Mouse (Mus musculus): Measurements from ENCODE around the gene Ccna1. TPM values are rescaled to one million over a fixed set of nuclear protein-coding genes. Genes with fewer than 3 reads are reported as not detected.

The Ccna1 gene
- polyA plus RNA-seq, 1 experiment from 2014 or later = 2.6 TPM

- H3K27me3 ChIP-seq (ENCODE audit: control insufficient read depth, insufficient read depth, low read length) = no peaks in the 10 kb centered on the region; the same call in 1 of the 2 replicates
- H3K9ac ChIP-seq (ENCODE audit: low read length) = no peak overlapping the region
- H3K27ac ChIP-seq (ENCODE audit: low read depth, low read length) = no peak overlapping the region
- H3K36me3 ChIP-seq (ENCODE audit: control insufficient read depth, insufficient read depth, low read length) = no peaks in the 10 kb centered on the region
- DNase-seq (ENCODE audit: low spot score, missing footprints) (no peak), ATAC-seq (ENCODE audit: low FRiP score) (no peak)
- H3K4me1 ChIP-seq (ENCODE audit: control insufficient read depth, insufficient read depth, low read length) = no peaks in the 10 kb centered on the region
- 77% methylated on average over 8 of the region's 8 CpGs for WGBS
- no peak overlapping the region for H3K4me2 ChIP-seq
- H3K9me3 ChIP-seq (ENCODE audit: control insufficient read depth, low read length) = no peaks in the 10 kb centered on the region
- no peak overlapping the region for H3K4me3 ChIP-seq (ENCODE audit: low read depth, low read length)
Measured at GRCm38 (mm10) chr3:55044601-55045370, 10.5 kb downstream of the Ccna1 start.

DNA sequence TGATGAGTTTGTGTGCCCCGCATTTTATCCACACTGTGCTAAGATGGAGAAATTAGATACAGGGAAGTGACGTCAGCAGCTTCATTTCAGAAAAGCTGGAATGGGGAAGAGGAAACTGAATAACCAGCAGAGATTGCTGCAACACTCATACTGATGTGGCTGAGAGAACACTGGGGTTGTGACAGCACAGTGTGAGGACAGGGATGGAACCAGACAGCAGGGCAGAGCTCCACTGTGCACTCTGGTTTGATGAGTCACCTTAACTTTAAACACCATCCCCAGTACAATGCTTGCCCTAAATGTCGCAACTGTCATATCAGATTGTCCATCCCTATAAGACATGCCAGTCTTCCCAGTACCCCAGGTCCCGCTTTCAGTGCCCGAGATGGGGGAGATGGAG, 17.7 kb downstream of the Ccna1 start:
- Histone ChIP-seq H3K9me3 (ENCODE audit: control insufficient read depth, low read length) (no peaks in the 10 kb centered on the region), H3K4me3 (ENCODE audit: low read depth, low read length) (no peak overlapping the region), H3K4me2 (no peak overlapping the region), H3K9ac (ENCODE audit: low read length) (no peak overlapping the region), H3K27me3 (ENCODE audit: control insufficient read depth, insufficient read depth, low read length) (no peaks in the 10 kb centered on the region), H3K4me1 (ENCODE audit: control insufficient read depth, insufficient read depth, low read length) (no peaks in the 10 kb centered on the region), H3K36me3 (ENCODE audit: control insufficient read depth, insufficient read depth, low read length) (no peaks in the 10 kb centered on the region), H3K27ac (ENCODE audit: low read depth, low read length) (no peak overlapping the region)
- WGBS = 88% methylated on average over 5 of the region's 5 CpGs
- no peak for ATAC-seq (ENCODE audit: low FRiP score)
- DNase-seq (ENCODE audit: low spot score, missing footprints) = no peak

- no peak for DNase-seq (ENCODE audit: low spot score, missing footprints)
- Histone ChIP-seq H3K9me3 (ENCODE audit: control insufficient read depth, low read length) (no peaks in the 10 kb centered on the region), H3K36me3 (ENCODE audit: control insufficient read depth, insufficient read depth, low read length) (no peaks in the 10 kb centered on the region), H3K9ac (ENCODE audit: low read length) (no peak overlapping the region), H3K4me1 (ENCODE audit: control insufficient read depth, insufficient read depth, low read length) (no peaks in the 10 kb centered on the region), H3K4me2 (no peak overlapping the region), H3K27ac (ENCODE audit: low read depth, low read length) (no peak overlapping the region), H3K27me3 (ENCODE audit: control insufficient read depth, insufficient read depth, low read length) (no peaks in the 10 kb centered on the region), H3K4me3 (ENCODE audit: low read depth, low read length) (no peak overlapping the region)
- 83% methylated on average over 7 of the region's 7 CpGs for WGBS
- no peak for ATAC-seq (ENCODE audit: low FRiP score)
Measured at GRCm38 (mm10) chr3:55027271-55027840, 27.9 kb downstream of the Ccna1 start.

DNA sequence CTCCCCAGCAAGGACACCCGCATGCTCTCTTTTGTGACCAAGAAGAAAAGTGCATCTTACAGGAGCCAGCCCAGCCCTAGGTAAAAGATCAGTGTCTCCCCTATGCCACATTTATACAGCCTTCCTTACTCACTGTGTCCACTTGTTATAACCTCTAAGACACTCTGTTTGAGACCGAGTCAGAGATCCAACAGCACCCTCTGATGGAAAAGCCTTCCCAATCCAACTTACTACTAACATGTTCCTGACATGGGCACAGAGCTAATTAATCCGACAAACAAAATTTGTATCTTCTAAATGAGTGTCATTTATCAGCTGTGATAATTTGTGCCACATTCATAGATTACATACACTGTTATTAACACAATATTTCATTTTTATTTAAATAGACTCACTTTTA, 29.8 kb downstream of the Ccna1 start:
- Histone ChIP-seq H3K9ac (ENCODE audit: low read length) (no peak overlapping the region), H3K4me3 (ENCODE audit: low read depth, low read length) (no peak overlapping the region)
- ATAC-seq (ENCODE audit: low FRiP score) = no peak

GRCm38 (mm10) chr3:55023347-55023746, 32.0 kb downstream of the Ccna1 start:
- DNase-seq (ENCODE audit: low spot score, missing footprints) (no peak), ATAC-seq (ENCODE audit: low FRiP score) (no peak)
- Histone ChIP-seq H3K4me2 (no peak overlapping the region), H3K27me3 (ENCODE audit: control insufficient read depth, insufficient read depth, low read length) (no peaks in the 10 kb centered on the region), H3K9ac (ENCODE audit: low read length) (no peak overlapping the region), H3K4me1 (ENCODE audit: control insufficient read depth, insufficient read depth, low read length) (no peaks in the 10 kb centered on the region), H3K36me3 (ENCODE audit: control insufficient read depth, insufficient read depth, low read length) (no peaks in the 10 kb centered on the region), H3K27ac (ENCODE audit: low read depth, low read length) (no peak overlapping the region), H3K9me3 (ENCODE audit: control insufficient read depth, low read length) (no peaks in the 10 kb centered on the region), H3K4me3 (ENCODE audit: low read depth, low read length) (no peak overlapping the region)
- WGBS = 91% methylated on average over 1 of the region's 1 CpGs

More for the DNA sequence above, 29.8 kb downstream of the Ccna1 start:
- 77% methylated on average over 3 of the region's 3 CpGs for WGBS
- Histone ChIP-seq H3K4me2 (no peak overlapping the region), H3K27ac (ENCODE audit: low read depth, low read length) (no peak overlapping the region), H3K4me1 (ENCODE audit: control insufficient read depth, insufficient read depth, low read length) (no peaks in the 10 kb centered on the region), H3K36me3 (ENCODE audit: control insufficient read depth, insufficient read depth, low read length) (no peaks in the 10 kb centered on the region), H3K9me3 (ENCODE audit: control insufficient read depth, low read length) (no peaks in the 10 kb centered on the region), H3K27me3 (ENCODE audit: control insufficient read depth, insufficient read depth, low read length) (no peaks in the 10 kb centered on the region)
- no peak for DNase-seq (ENCODE audit: low spot score, missing footprints)

- 61% methylated on average over 1 of the region's 1 CpGs for WGBS
- no peaks in the 10 kb centered on the region for H3K9me3 ChIP-seq (ENCODE audit: control insufficient read depth, low read length)
Measured at GRCm38 (mm10) chr3:55022247-55022646, 33.1 kb downstream of the Ccna1 start.

DNA sequence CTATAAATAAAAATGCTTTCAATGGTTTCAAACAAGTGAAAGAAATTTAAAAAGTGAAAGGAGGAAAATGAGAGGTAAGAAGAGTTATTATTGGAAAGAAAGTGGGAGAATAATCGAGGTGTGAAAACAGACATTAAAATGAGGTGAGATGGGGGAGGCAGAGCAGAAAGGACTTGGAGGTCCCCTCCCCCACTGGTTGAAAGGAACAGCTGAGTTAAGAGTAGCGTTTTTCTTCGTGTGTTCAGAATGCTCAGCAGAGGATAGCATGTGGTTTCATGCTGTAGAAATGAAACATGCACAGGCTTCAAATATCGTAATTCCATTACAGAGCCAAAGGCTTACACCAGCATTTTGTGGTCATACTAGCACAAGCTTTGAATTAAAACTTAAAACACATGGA, 42.8 kb downstream of the Ccna1 start:
- no peak for DNase-seq (ENCODE audit: low spot score, missing footprints)
- Histone ChIP-seq H3K27me3 (ENCODE audit: control insufficient read depth, insufficient read depth, low read length) (no peaks in the 10 kb centered on the region), H3K4me2 (no peak overlapping the region), H3K27ac (ENCODE audit: low read depth, low read length) (no peak overlapping the region), H3K9ac (ENCODE audit: low read length) (no peak overlapping the region), H3K4me1 (ENCODE audit: control insufficient read depth, insufficient read depth, low read length) (no peaks in the 10 kb centered on the region; the same call in 1 of the 2 replicates), H3K9me3 (ENCODE audit: control insufficient read depth, low read length) (no peaks in the 10 kb centered on the region), H3K36me3 (ENCODE audit: control insufficient read depth, insufficient read depth, low read length) (no peaks in the 10 kb centered on the region), H3K4me3 (ENCODE audit: low read depth, low read length) (no peak overlapping the region)
- ATAC-seq (ENCODE audit: low FRiP score) = no peak
- WGBS = 74% methylated on average over 4 of the region's 4 CpGs

More at GRCm38 (mm10) chr3:55022247-55022646, 33.1 kb downstream of the Ccna1 start:
- Histone ChIP-seq H3K9ac (ENCODE audit: low read length) (no peak overlapping the region), H3K27me3 (ENCODE audit: control insufficient read depth, insufficient read depth, low read length) (no peaks in the 10 kb centered on the region), H3K4me1 (ENCODE audit: control insufficient read depth, insufficient read depth, low read length) (no peaks in the 10 kb centered on the region), H3K36me3 (ENCODE audit: control insufficient read depth, insufficient read depth, low read length) (no peaks in the 10 kb centered on the region), H3K4me2 (no peak overlapping the region), H3K4me3 (ENCODE audit: low read depth, low read length) (no peak overlapping the region), H3K27ac (ENCODE audit: low read depth, low read length) (no peak overlapping the region)
- DNase-seq (ENCODE audit: low spot score, missing footprints) = no peak
- ATAC-seq (ENCODE audit: low FRiP score) = no peak

DNA sequence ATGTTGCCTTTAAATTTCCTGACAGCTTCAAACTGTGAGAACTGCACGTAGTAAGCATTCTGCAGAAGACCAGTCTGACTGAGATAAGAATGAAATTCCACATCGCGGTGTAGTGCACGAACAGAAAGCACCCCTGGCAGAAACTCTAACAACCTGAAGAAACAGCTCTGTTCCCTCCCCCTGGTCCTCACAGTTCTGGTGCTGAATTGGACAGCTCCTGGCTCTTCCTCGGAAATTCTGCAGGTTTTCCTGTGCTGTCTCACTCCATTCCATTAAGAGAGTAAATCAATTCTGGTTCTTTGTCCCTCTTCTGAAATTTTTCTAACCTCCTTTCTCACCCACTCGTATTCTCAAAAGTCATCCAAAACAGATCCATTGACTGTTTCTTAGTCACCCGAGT, 43.6 kb downstream of the Ccna1 start:
- DNase-seq (ENCODE audit: low spot score, missing footprints) (no peak), ATAC-seq (ENCODE audit: low FRiP score) (no peak)

DNA sequence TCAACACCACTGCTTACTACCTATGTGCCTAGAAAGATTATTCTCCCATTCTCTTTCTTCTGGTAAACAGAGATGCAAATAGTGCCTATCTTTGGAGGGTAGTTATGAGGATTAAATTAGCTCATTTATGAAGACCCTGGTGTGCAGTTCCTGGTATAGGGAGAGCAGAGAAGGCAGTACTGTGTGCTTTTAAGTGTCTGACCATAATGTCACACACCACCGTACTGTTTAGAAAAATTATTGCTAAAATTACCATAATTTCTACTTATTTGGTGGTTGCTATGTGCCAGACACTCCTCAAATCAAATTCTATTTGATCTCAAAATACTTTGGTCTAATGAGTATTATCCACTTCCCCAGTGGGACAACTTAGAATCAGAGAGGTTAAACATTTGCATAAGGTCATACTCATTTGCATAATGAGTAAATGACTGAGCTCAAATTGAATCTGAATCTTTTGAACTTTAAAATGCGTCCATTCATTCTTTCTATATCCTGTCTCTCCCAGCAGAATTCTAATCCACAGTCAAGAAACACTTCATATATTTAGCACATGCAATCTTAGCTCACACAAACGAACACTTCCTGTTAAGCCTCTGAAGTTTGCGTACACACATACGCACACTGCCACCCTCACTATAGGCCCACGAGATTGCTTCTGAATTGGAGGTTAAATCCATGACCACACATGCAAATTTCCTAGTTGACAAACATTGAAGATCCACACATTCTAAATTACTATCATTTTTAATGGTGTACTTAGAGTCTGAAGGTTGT, 46.1 kb downstream of the Ccna1 start:
- H3K9me3 ChIP-seq (ENCODE audit: control insufficient read depth, low read length) = no peaks in the 10 kb centered on the region
- no peak overlapping the region for H3K4me3 ChIP-seq (ENCODE audit: low read depth, low read length)
- H3K4me2 ChIP-seq = no peak overlapping the region
- no peak overlapping the region for H3K27ac ChIP-seq (ENCODE audit: low read depth, low read length)
- no peaks in the 10 kb centered on the region for H3K27me3 ChIP-seq (ENCODE audit: control insufficient read depth, insufficient read depth, low read length)
- H3K9ac ChIP-seq (ENCODE audit: low read length) = no peak overlapping the region
- no peak for ATAC-seq (ENCODE audit: low FRiP score)
- 66% methylated on average over 6 of the region's 6 CpGs for WGBS
- no peak for DNase-seq (ENCODE audit: low spot score, missing footprints)
- no peaks in the 10 kb centered on the region; the same call in 1 of the 2 replicates for H3K4me1 ChIP-seq (ENCODE audit: control insufficient read depth, insufficient read depth, low read length)
- H3K36me3 ChIP-seq (ENCODE audit: control insufficient read depth, insufficient read depth, low read length) = no peaks in the 10 kb centered on the region

More for the DNA sequence above, 43.6 kb downstream of the Ccna1 start:
- no peaks in the 10 kb centered on the region for H3K9me3 ChIP-seq (ENCODE audit: control insufficient read depth, low read length)
- H3K27ac ChIP-seq (ENCODE audit: low read depth, low read length) = no peak overlapping the region
- H3K4me2 ChIP-seq = no peak overlapping the region
- H3K4me3 ChIP-seq (ENCODE audit: low read depth, low read length) = no peak overlapping the region
- H3K27me3 ChIP-seq (ENCODE audit: control insufficient read depth, insufficient read depth, low read length) = no peaks in the 10 kb centered on the region
- H3K36me3 ChIP-seq (ENCODE audit: control insufficient read depth, insufficient read depth, low read length) = no peaks in the 10 kb centered on the region
- no peaks in the 10 kb centered on the region; the same call in 1 of the 2 replicates for H3K4me1 ChIP-seq (ENCODE audit: control insufficient read depth, insufficient read depth, low read length)
- H3K9ac ChIP-seq (ENCODE audit: low read length) = no peak overlapping the region
- 37% methylated on average over 7 of the region's 7 CpGs for WGBS

Data from midbrain, embryonic 11.5 days (tissue).